Mouse (Mus musculus): ENCODE data around the gene Foxred2. TPM values are rescaled to one million over a fixed set of nuclear protein-coding genes. Genes with fewer than 3 reads are reported as not detected.

Gene Foxred2
- polyA plus RNA-seq, 1 experiment from 2014 or later: 0.24 TPM

- no peak for DNase-seq (ENCODE audit: low spot score)
- Histone ChIP-seq H3K9ac (replicated peaks; ENCODE audit: low read depth) (no peak overlapping the region), H3K27ac (ENCODE audit: low read length) (no peak overlapping the region), H3K4me2 (replicated peaks; ENCODE audit: low read depth, low read length) (no peak overlapping the region), H3K36me3 (ENCODE audit: insufficient read depth, low read length) (peaks cover 75% of the 10 kb centered on the region), H3K4me1 (ENCODE audit: insufficient read depth, low read depth, low read length) (peaks cover 8% of the 10 kb centered on the region; the same call in 1 of the 2 replicates), H3K27me3 (replicated peaks; ENCODE audit: insufficient read depth, low read length) (no peaks in the 10 kb centered on the region), H3K4me3 (ENCODE audit: low read depth, low read length) (no peak overlapping the region), H3K9me3 (ENCODE audit: low read length) (no peaks in the 10 kb centered on the region)
- ATAC-seq: no peak
- WGBS: 77% methylated on average over 9 of the region's 9 CpGs
- TF ChIP-seq CTCF (IDR thresholded peaks at IDR 0.05): peak; percentile 13; the same call in 1 of the 2 replicates
- no peak for TF ChIP-seq EP300 (IDR thresholded peaks at IDR 0.05)
Observed at GRCm38 (mm10) chr15:77965117-77965528, 8.6 kb upstream of the Foxred2 start.

- peaks cover 77% of the 10 kb centered on the region for H3K36me3 ChIP-seq (ENCODE audit: insufficient read depth, low read length)
- ATAC-seq (no peak), DNase-seq (ENCODE audit: low spot score) (no peak)
- H3K9ac ChIP-seq (replicated peaks; ENCODE audit: low read depth): no peak overlapping the region
- no peaks in the 10 kb centered on the region for H3K9me3 ChIP-seq (ENCODE audit: low read length)
- H3K27ac ChIP-seq (ENCODE audit: low read length): no peak overlapping the region
- no peak overlapping the region for H3K4me3 ChIP-seq (ENCODE audit: low read depth, low read length)
- H3K4me2 ChIP-seq (replicated peaks; ENCODE audit: low read depth, low read length): no peak overlapping the region
- H3K27me3 ChIP-seq (replicated peaks; ENCODE audit: insufficient read depth, low read length): no peaks in the 10 kb centered on the region
- TF ChIP-seq EP300 (IDR thresholded peaks at IDR 0.05) (no peak), CTCF (IDR thresholded peaks at IDR 0.05) (no peak)
- 93% methylated on average over 5 of the region's 5 CpGs for WGBS
- H3K4me1 ChIP-seq (ENCODE audit: insufficient read depth, low read depth, low read length): no peaks in the 10 kb centered on the region
Observed at GRCm38 (mm10) chr15:77962447-77962846, 5.9 kb upstream of the Foxred2 start.

- Histone ChIP-seq H3K27ac (ENCODE audit: low read length) (no peak overlapping the region), H3K4me3 (ENCODE audit: low read depth, low read length) (no peak overlapping the region), H3K36me3 (ENCODE audit: insufficient read depth, low read length) (peaks cover 61% of the 10 kb centered on the region), H3K9me3 (ENCODE audit: low read length) (no peaks in the 10 kb centered on the region), H3K9ac (replicated peaks; ENCODE audit: low read depth) (no peak overlapping the region), H3K27me3 (replicated peaks; ENCODE audit: insufficient read depth, low read length) (peaks cover 10% of the 10 kb centered on the region), H3K4me2 (replicated peaks; ENCODE audit: low read depth, low read length) (no peak overlapping the region), H3K4me1 (ENCODE audit: insufficient read depth, low read depth, low read length) (peaks cover 10% of the 10 kb centered on the region)
- WGBS: 84% methylated on average over 6 of the region's 6 CpGs
- ATAC-seq: no peak
- no peak for TF ChIP-seq EP300 (IDR thresholded peaks at IDR 0.05)
- no peak for TF ChIP-seq CTCF (IDR thresholded peaks at IDR 0.05)
- DNase-seq (ENCODE audit: low spot score): no peak
Observed at GRCm38 (mm10) chr15:77960693-77961092, 4.2 kb upstream of the Foxred2 start.

- no peak overlapping the region for H3K4me2 ChIP-seq (replicated peaks; ENCODE audit: low read depth, low read length)
- 53% methylated on average over 3 of the region's 3 CpGs for WGBS
Observed at GRCm38 (mm10) chr15:77958071-77958470, 1.5 kb upstream of the Foxred2 start.

GRCm38 (mm10) chr15:77957625-77958024 lies 1.1 kb upstream of the Foxred2 start:
- no peaks in the 10 kb centered on the region for H3K9me3 ChIP-seq (ENCODE audit: low read length)
- 52% methylated on average over 5 of the region's 5 CpGs for WGBS
- peaks cover 10% of the 10 kb centered on the region for H3K27me3 ChIP-seq (replicated peaks; ENCODE audit: insufficient read depth, low read length)
- peaks cover 10% of the 10 kb centered on the region for H3K4me1 ChIP-seq (ENCODE audit: insufficient read depth, low read depth, low read length)
- no peak for ATAC-seq
- no peak overlapping the region for H3K9ac ChIP-seq (replicated peaks; ENCODE audit: low read depth)
- H3K27ac ChIP-seq (ENCODE audit: low read length): no peak overlapping the region
- H3K4me2 ChIP-seq (replicated peaks; ENCODE audit: low read depth, low read length): no peak overlapping the region
- TF ChIP-seq CTCF (IDR thresholded peaks at IDR 0.05): no peak
- TF ChIP-seq EP300 (IDR thresholded peaks at IDR 0.05): no peak
- DNase-seq (ENCODE audit: low spot score): no peak
- H3K4me3 ChIP-seq (ENCODE audit: low read depth, low read length): no peak overlapping the region
- peaks cover 33% of the 10 kb centered on the region for H3K36me3 ChIP-seq (ENCODE audit: insufficient read depth, low read length)

More at GRCm38 (mm10) chr15:77958071-77958470, 1.5 kb upstream of the Foxred2 start:
- H3K27ac ChIP-seq (ENCODE audit: low read length): no peak overlapping the region
- H3K9me3 ChIP-seq (ENCODE audit: low read length): no peaks in the 10 kb centered on the region
- H3K27me3 ChIP-seq (replicated peaks; ENCODE audit: insufficient read depth, low read length): peaks cover 10% of the 10 kb centered on the region
- H3K9ac ChIP-seq (replicated peaks; ENCODE audit: low read depth): no peak overlapping the region
- H3K36me3 ChIP-seq (ENCODE audit: insufficient read depth, low read length): peaks cover 37% of the 10 kb centered on the region
- no peak overlapping the region for H3K4me3 ChIP-seq (ENCODE audit: low read depth, low read length)
- peaks cover 10% of the 10 kb centered on the region for H3K4me1 ChIP-seq (ENCODE audit: insufficient read depth, low read depth, low read length)
- ATAC-seq (no peak), DNase-seq (ENCODE audit: low spot score) (no peak)
- TF ChIP-seq EP300 (IDR thresholded peaks at IDR 0.05): no peak
- no peak for TF ChIP-seq CTCF (IDR thresholded peaks at IDR 0.05)

GRCm38 (mm10) chr15:77955440-77956403 lies 800 bp downstream of the Foxred2 start:
- Histone ChIP-seq H3K9ac (replicated peaks; ENCODE audit: low read depth) (no peak overlapping the region), H3K27ac (ENCODE audit: low read length) (no peak overlapping the region), H3K4me3 (ENCODE audit: low read depth, low read length) (peak overlapping the region; percentile 33), H3K36me3 (ENCODE audit: insufficient read depth, low read length) (peaks cover 15% of the 10 kb centered on the region), H3K9me3 (ENCODE audit: low read length) (no peaks in the 10 kb centered on the region), H3K27me3 (replicated peaks; ENCODE audit: insufficient read depth, low read length) (peaks cover 10% of the 10 kb centered on the region), H3K4me2 (replicated peaks; ENCODE audit: low read depth, low read length) (peak overlapping the region; percentile 64), H3K4me1 (ENCODE audit: insufficient read depth, low read depth, low read length) (peaks cover 10% of the 10 kb centered on the region)
- ATAC-seq: 0 out of 2 replicates have a peak, but pooled peaks have one; percentile 1
- no peak for DNase-seq (ENCODE audit: low spot score)
- TF ChIP-seq EP300 (IDR thresholded peaks at IDR 0.05) (no peak), CTCF (IDR thresholded peaks at IDR 0.05) (no peak)
- 10% methylated on average over 51 of the region's 52 CpGs for WGBS
